Mouse (Mus musculus) MEL (cell line): Measurements from ENCODE around the gene Rnf141.

Experiments used
- CTCF ChIP-seq, 3 experiments: IDR thresholded peaks in 2 of 3; conservative IDR thresholded peaks in 1 of 3; 2 replicates each; pipeline ENCODE4 v1.5.1; 2011 to 2012; ENCODE audit warnings: low read length in 3 of 3, low read depth in 2 of 3, mild to moderate bottlenecking in 2 of 3, improper control_type of control experiment in 1 of 3, inconsistent platforms in 1 of 3, mixed read lengths in 1 of 3, moderate library complexity in 1 of 3; ENCODE audit not compliant: control insufficient read depth in 1 of 3, insufficient read depth in 1 of 3, poor library complexity in 1 of 3, severe bottlenecking in 1 of 3
- ETS1 ChIP-seq: IDR thresholded peaks from 2 replicates; pipeline ENCODE4 v1.6.1; 2012; ENCODE audit warnings: low read depth, mild to moderate bottlenecking, inconsistent platforms, low read length, improper control_type of control experiment, moderate library complexity
- NELFE ChIP-seq: IDR thresholded peaks from 2 replicates; pipeline ENCODE4 v1.6.1; 2011; ENCODE audit warnings: low read depth, low read length, improper control_type of control experiment
- TAL1 ChIP-seq: IDR thresholded peaks from 2 replicates; pipeline ENCODE4 v1.6.1; 2012; ENCODE audit warnings: mild to moderate bottlenecking, inconsistent platforms, low read length, moderate library complexity, mixed read lengths
- TCF12 ChIP-seq: IDR thresholded peaks from 2 replicates; pipeline ENCODE4 v1.6.1; 2014; ENCODE audit warnings: low read depth, mild to moderate bottlenecking, inconsistent platforms, low read length, improper control_type of control experiment, moderate library complexity

- TF ChIP-seq TCF12 (no peak), CTCF (IDR thresholded peaks at IDR 0.05 in 2 of 3, conservative IDR thresholded peaks at IDR 0.05 in 1 of 3; ENCODE audit: control insufficient read depth in 1 of 3, insufficient read depth in 1 of 3, low read depth in 2 of 3, low read length in 3 of 3, poor library complexity in 1 of 3, severe bottlenecking in 1 of 3) (no peak), NELFE (no peak), TAL1 (no peak), ETS1 (no peak)
These were observed 11.3 kb upstream of the Rnf141 start for GRCm38 (mm10) chr7:110855604-110856003.
